Mouse (Mus musculus) T-helper 17 cell (primary cell): ENCODE results near the gene Mtx2.

Source experiments
- in situ Hi-C, 2 experiments: fragments of 300-600 bp; cut with MboI, MseI; formaldehyde crosslinking; loops; 1 replicate in 1 of 2; 2 replicates in 1 of 2; pipeline ENCODE4 v1.15.1; 2025; ENCODE audit warnings: high pct_unique_total_duplicates in 2 of 2

Gene Mtx2

DNA sequence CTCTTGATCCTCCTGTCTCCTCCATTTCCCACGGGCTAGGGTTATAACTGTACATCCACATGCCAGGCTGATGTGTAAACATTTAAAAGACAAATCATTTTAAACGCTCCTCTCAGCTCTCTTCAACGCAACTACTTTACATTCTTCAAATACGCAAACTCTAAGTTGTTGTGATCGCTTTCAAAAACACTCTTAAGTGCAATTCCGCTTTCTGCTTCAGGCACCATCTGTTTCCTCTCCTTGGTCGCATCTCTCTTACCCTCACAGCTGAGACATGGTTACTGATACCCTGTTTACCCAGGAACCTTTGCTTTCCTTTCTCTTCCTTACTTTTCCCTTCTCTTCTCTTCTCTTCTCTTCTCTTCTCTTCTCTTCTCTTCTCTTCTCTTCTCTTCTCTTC is 86.4 kb downstream of the Mtx2 start:
- in situ Hi-C loops, result no loop called here

DNA sequence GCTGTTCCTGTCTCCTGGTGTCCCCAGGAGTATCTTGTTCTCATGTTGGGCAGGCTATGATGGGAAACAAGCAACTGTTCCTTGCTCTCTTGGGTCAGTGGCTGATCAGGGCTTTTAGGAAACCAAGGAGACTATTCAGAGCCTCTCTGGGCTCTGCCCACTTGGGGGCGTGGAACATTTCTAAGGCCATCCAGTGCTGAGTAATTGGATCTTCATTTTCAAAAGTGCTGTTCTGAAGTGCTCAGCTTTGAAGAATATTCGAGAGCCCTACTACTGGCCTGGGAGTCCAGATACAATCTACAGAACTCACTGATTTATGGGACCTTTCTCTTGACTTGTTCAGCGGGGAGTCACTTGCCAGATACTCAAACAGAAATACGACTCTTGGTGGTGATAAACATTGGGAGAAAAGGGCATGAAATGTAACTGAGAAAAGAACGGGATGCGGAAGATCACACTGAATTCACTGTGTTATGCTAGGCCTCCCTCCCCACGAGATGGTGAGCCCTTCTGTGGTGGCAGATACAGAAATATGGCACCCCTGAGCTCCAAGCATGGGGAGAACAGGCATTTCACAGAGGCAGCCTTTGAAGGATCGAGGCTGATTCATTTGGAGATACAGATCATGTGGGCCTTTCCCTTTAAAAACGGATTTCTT is 92.4 kb downstream of the Mtx2 start:
- in situ Hi-C loops, result no loop called here

DNA sequence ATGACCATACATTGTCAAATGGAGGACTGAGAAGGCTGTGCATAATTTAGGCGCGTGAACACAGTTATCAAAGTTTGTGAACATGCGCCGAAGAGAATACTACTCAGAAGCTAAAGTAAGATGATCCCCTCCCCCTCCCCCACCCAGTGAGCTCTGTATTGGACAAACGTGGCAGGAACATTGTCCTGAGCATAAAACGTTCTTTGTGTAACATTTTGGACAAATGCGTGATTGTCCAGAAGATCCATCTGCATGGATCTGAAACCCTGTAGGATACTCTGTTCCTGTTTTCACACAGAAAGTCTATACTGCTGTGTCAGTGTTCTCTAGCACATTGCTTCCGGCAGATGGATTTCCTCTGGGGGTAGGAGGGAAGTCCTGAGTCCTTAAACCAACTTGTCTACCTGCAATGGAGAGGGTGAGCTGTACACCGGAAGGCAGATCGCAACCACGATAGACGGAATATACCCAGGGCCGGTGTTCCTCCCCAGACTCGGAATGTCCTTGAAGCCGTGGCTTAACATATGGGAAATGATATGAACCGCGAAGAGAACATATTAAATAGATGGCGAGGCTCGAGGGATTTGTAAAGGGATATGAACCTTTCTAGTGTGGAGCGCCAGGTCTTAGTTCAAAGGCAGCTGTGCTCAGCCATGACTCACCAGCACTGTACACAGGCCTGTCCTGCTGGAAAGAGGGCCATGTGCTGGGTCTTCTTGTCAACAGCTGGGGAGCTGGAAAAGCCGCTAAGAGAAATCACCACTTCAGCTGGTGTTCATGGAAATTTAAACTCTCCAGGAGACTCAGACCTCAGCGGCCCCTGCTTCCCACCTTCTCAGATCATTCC is 100.6 kb downstream of the Mtx2 start:
- in situ Hi-C loops, result no loop called here
